Mouse (Mus musculus) kidney, embryonic 15.5 days (tissue): ENCODE results near the gene 6030458C11Rik. TPM values are rescaled to one million over a fixed set of nuclear protein-coding genes. Genes with fewer than 3 reads are reported as not detected.
A peak's percentile ranks its signal among the peaks of the same experiment; 100 is the strongest.

Experiments used
- ATAC-seq: fragments of 200-750 bp; cut with Nextera tagmentation; replicated peaks from 2 replicates; pipeline ENCODE4 v1.8.0; 2017; ENCODE audit warnings: moderate TSS enrichment; ENCODE audit not compliant: low FRiP score
- H3K27ac ChIP-seq: fragments of 300-500 bp; sonication (generic); 2 replicates; pipeline ENCODE4 v1.5.1; 2015; ENCODE audit warnings: mild to moderate bottlenecking, inconsistent platforms
- H3K27me3 ChIP-seq: fragments of 300-500 bp; sonication (generic); 2 replicates; pipeline ENCODE4 v1.6.1; 2015; ENCODE audit warnings: inconsistent platforms
- H3K36me3 ChIP-seq: fragments of 300-500 bp; sonication (generic); 2 replicates; pipeline ENCODE4 v1.6.1; 2015; ENCODE audit warnings: inconsistent platforms
- H3K4me1 ChIP-seq: fragments of 300-500 bp; sonication (generic); 2 replicates; pipeline ENCODE4 v1.6.1; 2015; ENCODE audit warnings: inconsistent platforms
- H3K4me2 ChIP-seq: fragments of 300-500 bp; sonication (generic); 2 replicates; pipeline ENCODE4 v1.6.1; 2015; ENCODE audit warnings: moderate library complexity, mild to moderate bottlenecking, inconsistent platforms
- H3K4me3 ChIP-seq: fragments of 300-500 bp; sonication (generic); replicated peaks from 2 replicates; pipeline ENCODE4 v1.5.1; 2015; ENCODE audit warnings: mild to moderate bottlenecking, inconsistent platforms
- H3K9ac ChIP-seq: fragments of 300-500 bp; sonication (generic); 2 replicates; pipeline ENCODE4 v1.6.1; 2015; ENCODE audit warnings: mild to moderate bottlenecking, inconsistent platforms
- H3K9me3 ChIP-seq: fragments of 300-500 bp; sonication (generic); replicated peaks from 2 replicates; pipeline ENCODE4 v1.6.1; 2016; ENCODE audit warnings: inconsistent platforms
- WGBS: fragments of 180-500 bp; shearing (Covaris S2); methylation state at CpG from one replicate; pipeline ENCODE4 v1.1.7; 2015; ENCODE audit warnings: mixed read lengths; 5-methylcytosine and 5-hydroxymethylcytosine counted together
- polyA plus RNA-seq: library from polyadenylated mRNA; unstranded; fragments of >200 nt; fragmentation: Nextera tagmentation; extraction: Ambion mirVana; gene quantifications from 2 replicates; pipeline ENCODE4 v1.2.1, GENCODE M21; 2015

Gene 6030458C11Rik
- polyA plus RNA-seq, 1 experiment from 2014 or later, result 43.1 TPM

DNA sequence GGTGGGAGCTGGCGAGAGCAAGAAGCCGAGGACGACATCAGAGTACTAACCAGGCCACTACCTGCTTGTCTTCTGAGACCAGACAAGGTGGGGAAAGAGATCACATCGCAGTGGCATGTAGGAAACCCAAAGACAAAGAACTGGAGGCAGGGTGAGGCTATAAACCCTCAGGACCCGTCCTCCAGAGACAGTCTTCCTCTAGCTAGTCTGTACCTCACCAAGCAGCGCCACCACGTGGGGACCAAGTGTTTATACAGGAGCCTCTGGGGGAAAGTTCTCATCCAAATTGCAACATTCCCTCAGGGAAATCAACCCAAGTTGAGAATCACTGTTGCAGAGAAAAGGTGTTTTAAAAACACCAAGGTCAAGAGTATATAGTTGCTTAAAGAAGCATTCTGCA lies 18.4 kb upstream of the 6030458C11Rik start:
- Histone ChIP-seq H3K4me3 (no peak overlapping the region), H3K9me3 (no peaks in the 10 kb centered on the region), H3K4me1 (no peaks in the 10 kb centered on the region), H3K4me2 (no peak overlapping the region), H3K9ac (no peak overlapping the region), H3K27ac (no peak overlapping the region), H3K27me3 (no peaks in the 10 kb centered on the region), H3K36me3 (peaks cover 89% of the 10 kb centered on the region)
- WGBS, result 73% methylated on average over 7 of the region's 7 CpGs
- no peak for ATAC-seq

DNA sequence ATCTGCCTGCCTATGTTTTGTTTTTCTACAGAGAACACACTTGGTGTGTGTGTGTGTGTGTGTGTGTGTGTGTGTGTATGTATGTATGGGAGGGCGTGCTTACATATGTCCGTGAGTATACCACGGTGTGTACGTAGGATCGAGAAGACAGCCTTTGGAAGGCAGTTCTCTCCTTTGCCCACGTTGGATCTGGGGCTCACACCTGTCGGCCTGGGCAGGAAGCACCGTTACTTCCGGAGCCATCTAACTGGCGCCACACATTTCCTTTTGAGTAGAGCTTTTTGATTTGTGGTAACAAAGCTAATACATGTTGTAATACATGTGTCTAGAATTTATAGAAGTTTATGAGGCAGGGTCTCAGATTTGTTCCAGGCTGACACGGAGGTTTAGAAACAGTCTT lies 16.3 kb upstream of the 6030458C11Rik start:
- Histone ChIP-seq H3K4me3 (no peak overlapping the region), H3K27ac (no peak overlapping the region), H3K36me3 (peaks cover 90% of the 10 kb centered on the region), H3K4me2 (no peak overlapping the region), H3K27me3 (no peaks in the 10 kb centered on the region), H3K9ac (no peak overlapping the region), H3K4me1 (no peaks in the 10 kb centered on the region), H3K9me3 (no peaks in the 10 kb centered on the region)
- no peak for ATAC-seq
- 94% methylated on average over 11 of the region's 11 CpGs for WGBS

DNA sequence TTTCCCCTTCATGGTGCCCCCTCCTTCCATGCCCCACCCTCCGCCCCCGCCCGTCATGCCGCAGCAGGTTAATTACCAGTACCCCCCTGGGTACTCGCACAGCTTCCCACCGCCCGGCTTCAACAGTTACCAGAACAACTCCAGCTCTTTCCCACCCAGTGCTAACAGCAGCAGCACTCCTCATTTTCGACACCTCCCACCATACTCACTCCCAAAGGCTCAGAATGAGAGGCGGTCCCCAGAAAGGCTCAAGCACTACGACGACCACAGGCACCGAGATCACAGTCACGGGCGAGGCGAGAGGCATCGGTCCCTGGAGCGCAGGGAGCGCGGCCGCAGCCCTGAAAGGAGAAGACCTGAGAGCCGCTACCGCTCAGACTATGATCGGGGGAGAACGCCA lies 9.8 kb upstream of the 6030458C11Rik start:
- no peaks in the 10 kb centered on the region for H3K9me3 ChIP-seq
- ATAC-seq, result no peak
- peaks cover 75% of the 10 kb centered on the region for H3K36me3 ChIP-seq
- WGBS, result 94% methylated on average over 24 of the region's 24 CpGs
- H3K4me2 ChIP-seq, result no peak overlapping the region
- H3K27me3 ChIP-seq, result no peaks in the 10 kb centered on the region
- no peak overlapping the region for H3K27ac ChIP-seq
- no peak overlapping the region for H3K4me3 ChIP-seq
- no peak overlapping the region for H3K9ac ChIP-seq
- no peaks in the 10 kb centered on the region for H3K4me1 ChIP-seq

DNA sequence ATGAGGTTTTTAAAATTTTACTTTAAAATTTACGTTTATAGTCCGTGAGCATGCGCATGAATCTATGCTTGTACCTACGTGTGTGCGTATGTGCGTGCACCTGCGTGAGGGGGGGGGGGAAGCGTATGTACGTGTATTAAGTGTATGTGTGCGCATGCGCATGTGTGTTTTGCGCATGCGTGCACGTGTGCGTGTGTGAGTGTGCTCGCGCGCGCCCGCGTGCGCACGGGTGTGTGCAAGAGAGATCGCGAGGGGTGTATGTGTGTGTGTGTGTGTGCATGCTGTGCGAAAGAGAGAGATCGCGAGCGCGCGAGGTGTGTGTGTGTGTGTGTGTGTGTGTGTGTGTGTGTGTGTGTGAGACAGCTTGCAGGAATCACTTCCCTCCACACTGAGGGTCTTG lies 8.9 kb upstream of the 6030458C11Rik start:
- Histone ChIP-seq H3K27me3 (no peaks in the 10 kb centered on the region), H3K4me3 (no peak overlapping the region), H3K9ac (no peak overlapping the region), H3K9me3 (no peaks in the 10 kb centered on the region), H3K4me1 (no peaks in the 10 kb centered on the region), H3K36me3 (peaks cover 80% of the 10 kb centered on the region), H3K27ac (no peak overlapping the region), H3K4me2 (no peak overlapping the region)
- no peak for ATAC-seq
- 95% methylated on average over 31 of the region's 31 CpGs for WGBS

DNA sequence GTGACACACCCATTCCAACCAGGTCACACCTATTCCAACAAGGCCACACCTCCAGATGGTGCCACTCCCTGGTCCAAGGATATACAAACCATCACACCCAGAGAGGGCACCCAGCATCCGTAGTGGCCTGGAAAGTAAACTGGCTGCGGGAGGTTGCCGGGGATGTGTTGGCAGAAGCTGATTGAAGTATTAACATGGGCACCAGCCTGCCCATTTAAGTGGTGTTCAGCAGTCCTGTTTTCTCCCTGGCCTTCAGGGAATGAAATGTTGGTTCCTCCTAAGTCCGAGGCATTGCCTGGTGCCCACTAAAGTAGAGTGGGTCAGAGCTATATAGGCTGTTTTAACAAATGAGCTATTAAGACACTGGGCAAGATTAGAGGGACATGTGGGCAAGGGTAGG lies 8.2 kb upstream of the 6030458C11Rik start:
- H3K36me3 ChIP-seq, result peaks cover 80% of the 10 kb centered on the region
- H3K27me3 ChIP-seq, result no peaks in the 10 kb centered on the region
- no peak for ATAC-seq
- no peak overlapping the region for H3K27ac ChIP-seq
- 98% methylated on average over 4 of the region's 4 CpGs for WGBS
- no peaks in the 10 kb centered on the region for H3K4me1 ChIP-seq
- H3K4me3 ChIP-seq, result no peak overlapping the region
- H3K9ac ChIP-seq, result no peak overlapping the region
- no peak overlapping the region for H3K4me2 ChIP-seq
- H3K9me3 ChIP-seq, result no peaks in the 10 kb centered on the region

DNA sequence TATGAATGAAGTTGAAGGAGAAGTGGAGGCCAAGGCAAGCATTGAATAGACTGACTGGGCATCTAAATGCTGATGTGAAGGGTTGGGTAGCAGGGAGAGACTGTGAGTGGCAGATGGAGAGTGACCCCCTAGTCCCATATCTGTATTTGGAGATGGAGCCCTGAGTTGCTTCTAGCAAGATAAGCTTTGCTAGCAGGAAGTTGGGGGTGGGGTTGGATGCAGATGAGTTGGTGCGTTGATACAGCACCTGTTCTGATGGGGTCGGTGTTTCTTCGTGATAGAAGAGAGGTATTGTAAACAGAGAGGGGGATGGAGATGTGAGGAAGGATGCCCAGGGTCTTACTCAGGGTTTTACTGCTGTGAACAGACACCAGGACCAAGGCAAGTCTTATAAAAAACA lies 5.4 kb upstream of the 6030458C11Rik start:
- no peaks in the 10 kb centered on the region for H3K27me3 ChIP-seq
- H3K36me3 ChIP-seq, result peaks cover 66% of the 10 kb centered on the region
- H3K27ac ChIP-seq, result no peak overlapping the region
- no peak overlapping the region for H3K4me3 ChIP-seq
- H3K9ac ChIP-seq, result no peak overlapping the region
- no peaks in the 10 kb centered on the region for H3K9me3 ChIP-seq
- WGBS, result 90% methylated on average over 3 of the region's 3 CpGs
- H3K4me1 ChIP-seq, result peaks cover 16% of the 10 kb centered on the region
- no peak for ATAC-seq
- H3K4me2 ChIP-seq, result no peak overlapping the region

DNA sequence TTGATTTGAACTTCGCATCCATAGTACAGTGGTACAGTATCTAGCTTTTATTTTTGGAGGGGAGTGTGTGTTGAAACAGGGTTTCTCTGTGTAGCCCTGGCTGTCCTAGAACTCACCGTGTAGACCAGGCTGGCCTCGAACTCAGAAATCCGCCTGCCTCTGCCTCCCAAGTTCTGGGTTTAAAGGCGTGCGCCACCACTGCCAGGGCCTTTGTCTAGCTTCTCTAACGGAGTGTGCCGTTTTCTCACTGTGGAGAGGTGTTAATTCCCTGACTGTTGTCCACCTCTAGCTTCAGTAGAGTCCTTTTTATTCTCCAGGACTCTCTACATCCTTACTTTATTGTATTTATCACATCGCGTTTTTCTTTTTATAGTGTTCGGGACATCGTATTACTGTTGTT lies 959 bp upstream of the 6030458C11Rik start:
- Histone ChIP-seq H3K27me3 (no peaks in the 10 kb centered on the region), H3K9me3 (no peaks in the 10 kb centered on the region), H3K4me1 (peaks cover 24% of the 10 kb centered on the region), H3K9ac (peak overlapping the region; percentile 80), H3K4me3 (peak overlapping the region; percentile 95), H3K4me2 (peak overlapping the region; percentile 70), H3K27ac (no peak overlapping the region), H3K36me3 (peaks cover 55% of the 10 kb centered on the region)
- WGBS, result 48% methylated on average over 12 of the region's 12 CpGs
- ATAC-seq, result no peak

DNA sequence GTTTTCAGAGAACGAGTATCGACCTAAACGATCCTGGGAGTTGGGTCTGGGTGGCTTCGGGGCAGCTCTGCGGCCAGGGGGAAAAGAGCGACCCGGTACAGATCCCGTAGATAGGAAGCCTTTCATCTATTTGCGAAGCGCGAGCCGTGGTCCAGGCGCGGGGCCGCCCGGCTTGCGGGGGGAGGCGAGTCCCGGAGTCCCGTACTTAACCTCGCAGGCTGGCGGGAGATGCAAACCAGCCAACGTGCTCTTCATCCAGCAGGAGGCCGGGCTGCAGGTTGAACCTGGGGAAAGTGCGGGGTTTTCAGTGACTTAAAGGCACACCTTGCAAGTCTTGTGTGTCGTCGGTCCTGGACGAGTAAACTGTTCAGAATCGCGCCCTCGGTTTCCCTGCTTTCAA lies 516 bp upstream of the 6030458C11Rik start:
- Histone ChIP-seq H3K4me2 (peak overlapping the region; percentile 70), H3K9me3 (no peaks in the 10 kb centered on the region), H3K4me1 (peaks cover 24% of the 10 kb centered on the region), H3K27me3 (no peaks in the 10 kb centered on the region), H3K9ac (peak overlapping the region; percentile 80), H3K4me3 (peak overlapping the region; percentile 95), H3K36me3 (peaks cover 57% of the 10 kb centered on the region), H3K27ac (peak overlapping the region; percentile 70)
- WGBS, result 0% methylated on average over 31 of the region's 31 CpGs
- no peak; the same call in 1 of the 2 replicates for ATAC-seq

DNA sequence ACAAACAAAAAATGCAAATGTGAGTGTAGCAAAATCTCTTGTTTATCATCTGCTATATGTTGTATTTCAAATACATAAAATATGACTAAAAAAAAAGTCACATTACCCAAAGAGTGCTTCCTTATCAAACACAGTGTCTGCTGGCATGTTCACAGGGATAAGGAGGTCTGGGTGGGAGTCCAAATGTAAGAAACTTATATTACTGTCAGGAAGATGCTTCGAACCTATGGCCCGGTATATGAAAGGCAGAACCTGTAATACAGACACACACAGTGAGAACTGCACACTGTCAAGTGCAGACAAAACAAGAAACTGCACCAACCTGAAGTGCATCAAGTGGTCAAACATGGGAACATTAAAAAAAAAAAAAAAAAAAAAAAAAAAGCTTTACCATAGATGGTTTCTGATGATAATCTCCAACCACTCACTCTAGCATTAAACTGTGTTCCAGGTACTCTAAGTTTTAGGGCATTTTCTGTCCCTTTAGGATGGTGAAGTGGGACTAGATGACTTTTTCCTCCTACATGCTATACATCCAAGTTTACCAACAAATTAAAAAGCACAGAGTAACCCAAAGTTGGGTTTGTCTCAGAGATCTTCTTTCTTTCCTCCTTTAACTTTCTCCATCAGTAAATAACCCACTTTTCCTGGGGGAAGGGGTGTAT lies 862 bp downstream of the 6030458C11Rik start:
- ATAC-seq, result no peak
- Histone ChIP-seq H3K4me3 (peak overlapping the region; percentile 95), H3K4me2 (peak overlapping the region; percentile 67), H3K36me3 (peaks cover 57% of the 10 kb centered on the region), H3K9me3 (no peaks in the 10 kb centered on the region), H3K4me1 (peaks cover 24% of the 10 kb centered on the region), H3K27me3 (no peaks in the 10 kb centered on the region), H3K27ac (peak overlapping the region; percentile 83; the same call in 1 of the 2 replicates), H3K9ac (peak overlapping the region; percentile 92)
- 93% methylated on average over 2 of the region's 2 CpGs for WGBS

DNA sequence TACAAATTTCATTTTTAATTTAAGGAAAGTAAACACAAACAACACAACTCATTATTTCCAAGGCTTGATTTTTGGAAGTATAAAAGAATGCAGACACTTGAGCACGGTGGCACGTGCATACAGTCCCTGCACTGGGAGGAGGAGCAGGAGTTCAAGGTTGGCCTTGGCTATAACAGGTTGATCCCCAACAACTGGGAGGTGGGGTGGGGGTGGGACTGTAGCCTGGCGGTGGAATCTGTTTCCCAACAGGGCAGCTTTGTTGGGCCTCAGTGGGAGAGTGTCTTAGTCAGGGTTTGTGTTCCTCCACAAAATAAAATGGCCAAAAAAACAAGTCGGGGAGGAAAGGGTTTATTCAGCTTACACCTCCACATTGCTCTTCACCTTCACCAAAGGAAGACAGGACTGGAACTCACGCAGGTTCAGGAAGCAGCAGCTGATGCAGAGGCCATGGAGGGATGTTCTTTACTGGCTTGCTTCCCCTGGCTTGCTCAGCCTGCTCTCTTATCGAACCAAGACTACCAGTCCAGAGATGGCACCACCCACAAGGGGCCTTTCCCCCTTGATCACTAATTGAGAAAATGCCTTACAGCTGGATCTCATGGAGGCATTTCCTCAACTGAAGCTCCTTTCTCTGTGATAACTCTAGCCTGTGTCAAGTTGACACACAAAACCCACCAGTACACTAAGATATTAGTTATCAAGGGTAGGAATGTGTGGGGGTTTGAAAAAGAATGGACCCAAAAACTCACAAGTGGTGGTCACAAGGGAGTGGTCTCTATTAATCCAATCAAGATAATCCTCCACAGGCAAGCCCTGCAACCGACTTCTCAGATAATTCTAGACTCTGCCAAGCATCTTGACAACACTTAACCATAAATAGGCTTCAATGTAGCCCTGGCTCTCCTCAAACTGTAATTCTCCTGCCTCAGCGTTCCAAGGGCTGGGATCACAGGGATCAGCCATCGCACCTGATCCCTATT lies 1.7 kb downstream of the 6030458C11Rik start:
- H3K4me2 ChIP-seq, result no peak overlapping the region; the same call in 1 of the 2 replicates
- peaks cover 24% of the 10 kb centered on the region for H3K4me1 ChIP-seq
- H3K4me3 ChIP-seq, result peak overlapping the region; percentile 95; the same call in 1 of the 2 replicates
- 83% methylated on average over 9 of the region's 9 CpGs for WGBS
- H3K27ac ChIP-seq, result no peak overlapping the region
- H3K9ac ChIP-seq, result no peak overlapping the region
- no peaks in the 10 kb centered on the region for H3K9me3 ChIP-seq
- no peaks in the 10 kb centered on the region for H3K27me3 ChIP-seq
- no peak for ATAC-seq
- peaks cover 57% of the 10 kb centered on the region for H3K36me3 ChIP-seq

DNA sequence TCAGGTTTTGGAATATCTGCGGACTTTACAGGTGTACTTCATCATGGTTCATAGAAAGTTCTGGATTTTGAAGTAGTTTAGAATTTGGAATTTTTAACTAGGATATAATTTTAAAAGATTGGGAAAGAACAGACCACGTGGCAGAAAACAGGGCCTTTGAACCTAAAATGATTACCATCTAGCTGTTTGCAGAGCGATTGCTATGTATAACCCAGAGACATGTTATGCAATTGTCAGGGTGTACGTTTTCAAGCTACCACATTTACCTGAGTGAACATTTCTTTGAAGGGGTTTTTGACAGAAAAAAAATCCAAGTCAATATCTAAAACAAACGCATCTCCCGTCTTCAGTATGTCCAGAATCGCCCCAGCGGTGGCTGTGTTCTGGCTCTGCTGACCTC lies 6.9 kb downstream of the 6030458C11Rik start:
- no peaks in the 10 kb centered on the region for H3K9me3 ChIP-seq
- WGBS, result 95% methylated on average over 8 of the region's 8 CpGs
- H3K4me3 ChIP-seq, result no peak overlapping the region
- no peaks in the 10 kb centered on the region for H3K27me3 ChIP-seq
- H3K27ac ChIP-seq, result no peak overlapping the region
- no peak for ATAC-seq
- no peak overlapping the region for H3K4me2 ChIP-seq
- H3K4me1 ChIP-seq, result no peaks in the 10 kb centered on the region
- peaks cover 92% of the 10 kb centered on the region for H3K36me3 ChIP-seq
- no peak overlapping the region for H3K9ac ChIP-seq

DNA sequence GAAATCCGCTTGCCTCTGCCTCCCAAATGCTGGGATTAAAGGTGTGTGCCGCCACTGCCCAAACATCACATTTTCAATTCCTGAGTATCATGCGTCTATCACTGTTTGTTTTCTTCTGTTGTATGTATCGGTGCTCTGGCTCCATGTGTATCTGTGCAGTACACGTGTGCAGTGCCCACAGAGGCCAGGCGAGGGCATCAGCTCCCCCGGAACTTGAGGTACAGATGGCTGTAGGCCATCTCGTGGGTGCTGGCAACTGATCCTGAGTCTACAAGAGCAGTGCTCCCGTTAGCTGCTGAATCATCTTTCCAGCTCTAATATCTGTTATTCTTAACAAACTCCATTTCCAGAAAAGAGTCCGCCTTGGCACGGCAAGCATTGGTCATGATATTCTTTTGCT lies 11.8 kb downstream of the 6030458C11Rik start:
- Histone ChIP-seq H3K4me3 (no peak overlapping the region), H3K9ac (no peak overlapping the region), H3K4me1 (no peaks in the 10 kb centered on the region), H3K9me3 (no peaks in the 10 kb centered on the region), H3K4me2 (no peak overlapping the region), H3K27me3 (no peaks in the 10 kb centered on the region), H3K27ac (no peak overlapping the region), H3K36me3 (peaks cover 95% of the 10 kb centered on the region)
- WGBS, result 93% methylated on average over 11 of the region's 11 CpGs
- no peak for ATAC-seq
